Mouse (Mus musculus) ES-E14 (cell line): ENCODE measurements around the gene Atp5s. TPM values are rescaled to one million over a fixed set of nuclear protein-coding genes. Genes with fewer than 3 reads are reported as not detected.

Source experiments
- DNase-seq: peaks from one replicate; pipeline ENCODE4 v3.0.0-alpha.2; 2013; ENCODE audit warnings: low read depth, low spot score
- H3K27ac ChIP-seq: 2 replicates; pipeline ENCODE4 v1.5.1; 2012; ENCODE audit warnings: low read depth, mild to moderate bottlenecking, low read length, moderate library complexity, mixed read lengths; ENCODE audit not compliant: poor library complexity, insufficient read depth, severe bottlenecking
- H3K36me3 ChIP-seq: 2 replicates; pipeline ENCODE4 v1.6.1; 2012; ENCODE audit warnings: mild to moderate bottlenecking, low read length, moderate library complexity, mixed read lengths; ENCODE audit not compliant: control insufficient read depth, poor library complexity, insufficient read depth, severe bottlenecking
- H3K4me1 ChIP-seq, 2 experiments: fragments of 150-350 bp in 1 of 2; sonication (generic) in 1 of 2; 2 replicates each; pipeline ENCODE4 v1.6.1; 2012; ENCODE audit warnings: low read length in 2 of 2, mild to moderate bottlenecking in 1 of 2, mixed read lengths in 1 of 2; ENCODE audit not compliant: control insufficient read depth in 2 of 2, insufficient read depth in 2 of 2, poor library complexity in 1 of 2
- H3K4me3 ChIP-seq, 2 experiments: fragments of 150-350 bp in 1 of 2; sonication (generic) in 1 of 2; 2 replicates each; pipeline ENCODE4 v1.5.1; 2012; ENCODE audit warnings: low read length in 2 of 2, low read depth in 1 of 2, mild to moderate bottlenecking in 1 of 2, mixed read lengths in 1 of 2; ENCODE audit not compliant: insufficient read depth in 1 of 2, poor library complexity in 1 of 2, severe bottlenecking in 1 of 2
- H3K9ac ChIP-seq: 2 replicates; pipeline ENCODE4 v1.6.1; 2012; ENCODE audit warnings: low read depth, mild to moderate bottlenecking, low read length, mixed read lengths; ENCODE audit not compliant: poor library complexity, insufficient read depth, severe bottlenecking
- H3K9me3 ChIP-seq: fragments of 150-350 bp; sonication (generic); 2 replicates; pipeline ENCODE4 v1.6.1; 2012; ENCODE audit warnings: low read depth, mild to moderate bottlenecking, low read length; ENCODE audit not compliant: control insufficient read depth, insufficient read depth
- CHD2 ChIP-seq: IDR thresholded peaks from 2 replicates; pipeline ENCODE4 v1.6.1; 2014; ENCODE audit warnings: mild to moderate bottlenecking, low read depth, low read length, inconsistent platforms
- HCFC1 ChIP-seq: IDR thresholded peaks from 2 replicates; pipeline ENCODE4 v1.6.1; 2012; ENCODE audit warnings: low read length, inconsistent platforms, borderline replicate concordance; ENCODE audit not compliant: insufficient read depth
- MAFK ChIP-seq: IDR thresholded peaks from 2 replicates; pipeline ENCODE4 v1.6.1; 2014; ENCODE audit warnings: mild to moderate bottlenecking, low read depth, low read length, inconsistent platforms; ENCODE audit not compliant: insufficient read depth
- ZC3H11A ChIP-seq: IDR thresholded peaks from 2 replicates; pipeline ENCODE4 v1.6.1; 2012; ENCODE audit warnings: low read depth, mild to moderate bottlenecking, inconsistent platforms, low read length, borderline replicate concordance
- ZNF384 ChIP-seq: IDR thresholded peaks from 2 replicates; pipeline ENCODE4 v1.6.1; 2012; ENCODE audit warnings: low read depth, low read length, inconsistent platforms
- in situ Hi-C, 2 experiments: fragments of 600-800 bp; cut with MboI; formaldehyde crosslinking; loops; one replicate each; pipeline ENCODE4 v1.15.1; 2025; ENCODE audit warnings: low sequenced_read_pairs in 2 of 2, inconsistent platforms in 1 of 2; ENCODE audit not compliant: unreplicated experiment in 2 of 2
- total RNA-seq: library from RNA; depleted of rRNA; stranded (reverse); fragments of 300-350 nt; gene quantifications from 2 replicates; pipeline ENCODE4 v1.2.3, GENCODE M21; 2012

The Atp5s gene
- total RNA-seq, 1 experiment = 7.9 TPM

- no peak overlapping the region for H3K27ac ChIP-seq
- H3K4me3 ChIP-seq = no peak overlapping the region
- H3K9me3 ChIP-seq = no peaks in the 10 kb centered on the region
- in situ Hi-C loops = no loop called here
- H3K4me1 ChIP-seq = no peaks in the 10 kb centered on the region
- peak; percentile 40 for DNase-seq
- no peaks in the 10 kb centered on the region for H3K36me3 ChIP-seq
- TF ChIP-seq ZC3H11A = no peak
- TF ChIP-seq ZNF384 = no peak
- no peak for TF ChIP-seq HCFC1
- no peak for TF ChIP-seq MAFK
- no peak for TF ChIP-seq CHD2
- H3K9ac ChIP-seq = no peak overlapping the region
These were observed 58.7 kb downstream of the Atp5s start for GRCm38 (mm10) chr12:69783247-69784025.

- no peak overlapping the region for H3K4me3 ChIP-seq
- H3K27ac ChIP-seq = no peak overlapping the region
- H3K4me1 ChIP-seq = 0 out of 4 replicates have a peak, but pooled peaks cover 0 to 3% of the 10 kb centered on the region in 2 experiments
- TF ChIP-seq MAFK (no peak), ZC3H11A (no peak), HCFC1 (no peak), CHD2 (no peak), ZNF384 (no peak)
- no peak overlapping the region for H3K9ac ChIP-seq
- no peaks in the 10 kb centered on the region for H3K9me3 ChIP-seq
- in situ Hi-C loops = no loop called here
- DNase-seq = no peak
- H3K36me3 ChIP-seq = no peaks in the 10 kb centered on the region
These were observed 60.7 kb downstream of the Atp5s start for GRCm38 (mm10) chr12:69785471-69785870.

- in situ Hi-C loops = no loop called here
- TF ChIP-seq CHD2 (no peak), MAFK (no peak), ZNF384 (no peak), HCFC1 (no peak), ZC3H11A (no peak)
- DNase-seq = no peak
- Histone ChIP-seq H3K36me3 (no peaks in the 10 kb centered on the region), H3K4me3 (no peak overlapping the region), H3K9ac (no peak overlapping the region), H3K27ac (no peak overlapping the region), H3K4me1 (0 out of 4 replicates have a peak, but pooled peaks cover 0 to 3% of the 10 kb centered on the region in 2 experiments), H3K9me3 (no peaks in the 10 kb centered on the region)
These were observed 63.6 kb downstream of the Atp5s start for GRCm38 (mm10) chr12:69788380-69788779.

- Histone ChIP-seq H3K9me3 (no peaks in the 10 kb centered on the region), H3K4me1 (0 out of 4 replicates have a peak, but pooled peaks cover 0 to 3% of the 10 kb centered on the region in 2 experiments), H3K27ac (no peak overlapping the region), H3K4me3 (peak overlapping the region; percentile 50 to 61), H3K36me3 (no peaks in the 10 kb centered on the region), H3K9ac (0 out of 2 replicates have a peak overlapping the region, but pooled peaks have one; percentile 10)
- no peak for TF ChIP-seq ZC3H11A
- no peak for TF ChIP-seq MAFK
- TF ChIP-seq HCFC1 = no peak
- no peak for TF ChIP-seq CHD2
- TF ChIP-seq ZNF384 = no peak
- no peak for DNase-seq
- in situ Hi-C loops = no loop called here
These were observed 65.2 kb downstream of the Atp5s start for GRCm38 (mm10) chr12:69789766-69790529.
